Mouse (Mus musculus) intestine, embryonic 14.5 days (tissue): ENCODE data around the gene Kcnh1. TPM values are rescaled to one million over a fixed set of nuclear protein-coding genes. Genes with fewer than 3 reads are reported as not detected.
A peak's percentile ranks its signal among the peaks of the same experiment; 100 is the strongest.

Source experiments
- ATAC-seq: fragments of 200-750 bp; cut with Nextera tagmentation; replicated peaks from 2 replicates; pipeline ENCODE4 v1.8.0; 2017; ENCODE audit warnings: low read depth, moderate number of reproducible peaks, moderate TSS enrichment, moderate library complexity; ENCODE audit not compliant: low FRiP score, low TSS enrichment
- DNase-seq: peaks from one replicate; pipeline ENCODE4 v3.0.0-alpha.2; 2018; ENCODE audit warnings: low spot score
- H3K27ac ChIP-seq: fragments of 300-500 bp; sonication (generic); 2 replicates; pipeline ENCODE4 v1.5.1; 2014; ENCODE audit warnings: low read depth, mild to moderate bottlenecking, control low read depth
- H3K27me3 ChIP-seq: fragments of 300-500 bp; sonication (generic); replicated peaks from 2 replicates; pipeline ENCODE4 v1.6.1; 2014; ENCODE audit warnings: low read length, control low read depth; ENCODE audit not compliant: control insufficient read depth, insufficient read depth
- H3K36me3 ChIP-seq: fragments of 300-500 bp; sonication (generic); 2 replicates; pipeline ENCODE4 v1.6.1; 2014; ENCODE audit warnings: low read length, control low read depth; ENCODE audit not compliant: control insufficient read depth, insufficient read depth
- H3K4me1 ChIP-seq: fragments of 300-500 bp; sonication (generic); replicated peaks from 2 replicates; pipeline ENCODE4 v1.6.1; 2014; ENCODE audit warnings: low read length, control low read depth, mixed read lengths; ENCODE audit not compliant: control insufficient read depth, insufficient read depth
- H3K4me2 ChIP-seq: fragments of 300-500 bp; sonication (generic); 2 replicates; pipeline ENCODE4 v1.6.1; 2014; ENCODE audit warnings: low read length
- H3K4me3 ChIP-seq: fragments of 300-500 bp; sonication (generic); 2 replicates; pipeline ENCODE4 v1.5.1; 2014; ENCODE audit warnings: low read depth, low read length, control low read depth, mixed read lengths
- H3K9ac ChIP-seq: fragments of 300-500 bp; sonication (generic); 2 replicates; pipeline ENCODE4 v1.6.1; 2014; ENCODE audit warnings: mild to moderate bottlenecking, low read length
- H3K9me3 ChIP-seq: fragments of 300-500 bp; sonication (generic); 2 replicates; pipeline ENCODE4 v1.6.1; 2016; ENCODE audit warnings: low read length, control low read depth; ENCODE audit not compliant: control insufficient read depth
- WGBS: fragments of 180-500 bp; shearing (Covaris S2); extraction: QIAGEN DNeasy Blood & Tissue Kit; methylation state at CpG from one replicate; pipeline ENCODE4 v1.1.7; 2014; 5-methylcytosine and 5-hydroxymethylcytosine counted together
- polyA plus RNA-seq: library from polyadenylated mRNA; unstranded; fragments of >200 nt; fragmentation: Nextera tagmentation; extraction: Ambion mirVana; gene quantifications from 2 replicates; pipeline ENCODE4 v1.2.1, GENCODE M21; 2014

Kcnh1 gene
- polyA plus RNA-seq, 1 experiment from 2014 or later, result 0.85 TPM

DNA sequence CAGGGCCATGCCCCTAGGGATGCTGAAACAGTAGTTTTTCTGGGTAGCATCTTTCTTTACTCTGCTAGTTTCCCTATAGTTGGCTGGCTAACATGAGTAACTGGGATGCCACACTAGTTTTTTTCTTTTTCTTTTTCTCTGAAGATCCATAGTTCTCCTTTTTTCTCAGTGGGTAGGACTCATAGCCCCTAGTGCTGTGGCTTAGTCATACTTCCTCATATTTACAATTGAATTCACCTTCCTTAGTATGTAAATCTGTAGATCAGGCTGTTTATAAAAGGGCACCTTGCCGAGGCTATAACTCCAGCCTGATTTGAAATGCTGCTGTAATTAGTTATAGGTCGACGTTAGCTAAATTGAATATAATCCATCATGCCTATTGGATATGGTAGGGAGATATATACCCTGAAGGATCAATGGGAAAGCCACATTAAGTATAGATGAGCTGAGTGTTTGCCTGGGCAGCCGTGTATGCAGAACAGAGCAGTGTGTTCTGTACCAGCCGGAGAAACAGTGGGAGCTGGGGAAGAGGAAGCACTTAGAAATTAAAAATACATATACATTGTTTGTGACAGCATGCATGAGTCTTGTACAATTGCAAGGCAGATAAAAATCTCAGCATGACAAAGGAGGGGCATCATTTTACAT, 107.0 kb downstream of the Kcnh1 start:
- H3K36me3 ChIP-seq, result no peaks in the 10 kb centered on the region
- no peak overlapping the region for H3K4me2 ChIP-seq
- no peaks in the 10 kb centered on the region for H3K27me3 ChIP-seq
- WGBS, result 65% methylated on average over 5 of the region's 5 CpGs
- no peak overlapping the region for H3K4me3 ChIP-seq
- no peak for ATAC-seq
- H3K4me1 ChIP-seq, result peaks cover 6% of the 10 kb centered on the region; the same call in 1 of the 2 replicates
- H3K27ac ChIP-seq, result no peak overlapping the region
- DNase-seq, result no peak
- H3K9ac ChIP-seq, result no peak overlapping the region
- H3K9me3 ChIP-seq, result no peaks in the 10 kb centered on the region

GRCm38 (mm10) chr1:192300417-192300816, 109.8 kb downstream of the Kcnh1 start:
- Histone ChIP-seq H3K27ac (no peak overlapping the region), H3K4me2 (no peak overlapping the region), H3K9me3 (no peaks in the 10 kb centered on the region), H3K4me1 (peaks cover 6% of the 10 kb centered on the region; the same call in 1 of the 2 replicates), H3K9ac (no peak overlapping the region), H3K4me3 (no peak overlapping the region), H3K36me3 (no peaks in the 10 kb centered on the region), H3K27me3 (no peaks in the 10 kb centered on the region)
- 59% methylated on average over 7 of the region's 7 CpGs for WGBS
- no peak for ATAC-seq
- DNase-seq, result no peak

DNA sequence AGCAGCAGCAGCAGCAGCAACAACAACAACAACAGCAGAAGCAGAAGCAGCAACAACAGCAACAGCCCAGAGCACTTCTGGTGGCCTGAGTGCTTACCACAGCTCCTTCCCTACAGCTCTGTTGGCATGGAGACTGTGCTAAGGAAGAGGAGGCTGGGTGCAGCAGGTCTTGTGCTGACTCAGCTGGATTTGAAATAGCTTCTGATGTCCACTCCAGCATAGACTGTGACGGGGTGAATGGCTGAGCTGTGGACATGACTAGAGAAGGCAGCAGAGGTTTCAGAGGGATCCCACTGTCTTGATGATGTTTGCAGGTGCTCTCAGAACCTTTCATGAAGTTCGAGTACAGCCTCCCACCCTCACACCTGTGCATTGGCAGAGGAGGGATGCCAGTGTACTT, 113.0 kb downstream of the Kcnh1 start:
- no peaks in the 10 kb centered on the region for H3K9me3 ChIP-seq
- ATAC-seq (no peak), DNase-seq (no peak)
- H3K9ac ChIP-seq, result no peak overlapping the region
- H3K27me3 ChIP-seq, result no peaks in the 10 kb centered on the region
- H3K4me3 ChIP-seq, result no peak overlapping the region
- no peak overlapping the region for H3K27ac ChIP-seq
- H3K4me2 ChIP-seq, result no peak overlapping the region
- H3K36me3 ChIP-seq, result no peaks in the 10 kb centered on the region
- 78% methylated on average over 2 of the region's 2 CpGs for WGBS
- peaks cover 9% of the 10 kb centered on the region; the same call in 1 of the 2 replicates for H3K4me1 ChIP-seq

DNA sequence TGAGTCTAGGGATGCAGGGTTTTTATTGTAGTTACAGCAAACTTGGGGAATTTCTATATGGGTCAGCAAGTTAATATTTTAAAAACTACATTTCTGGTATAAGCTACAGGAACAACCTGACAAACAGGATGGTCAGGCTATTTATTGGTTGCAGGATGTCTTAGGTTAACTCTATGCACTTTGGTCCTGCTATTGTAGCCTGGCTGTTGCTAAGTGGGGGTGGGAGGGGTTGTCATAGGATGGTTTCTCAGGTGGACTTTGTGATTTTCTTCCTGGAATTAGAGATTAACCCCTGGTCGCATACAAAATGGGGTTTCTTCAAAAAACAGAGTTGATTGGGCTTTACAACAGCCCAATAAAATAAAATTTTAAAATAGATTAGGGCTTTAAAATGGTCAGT, 114.6 kb downstream of the Kcnh1 start:
- H3K36me3 ChIP-seq, result no peaks in the 10 kb centered on the region
- no peak overlapping the region for H3K27ac ChIP-seq
- no peak overlapping the region for H3K4me3 ChIP-seq
- H3K9me3 ChIP-seq, result no peaks in the 10 kb centered on the region
- H3K4me2 ChIP-seq, result no peak overlapping the region
- H3K9ac ChIP-seq, result no peak overlapping the region
- H3K27me3 ChIP-seq, result no peaks in the 10 kb centered on the region
- no peak for ATAC-seq
- no peak for DNase-seq
- 0 out of 2 replicates have a peak, but pooled peaks cover 3% of the 10 kb centered on the region for H3K4me1 ChIP-seq
- WGBS, result 76% methylated on average over 1 of the region's 1 CpGs

DNA sequence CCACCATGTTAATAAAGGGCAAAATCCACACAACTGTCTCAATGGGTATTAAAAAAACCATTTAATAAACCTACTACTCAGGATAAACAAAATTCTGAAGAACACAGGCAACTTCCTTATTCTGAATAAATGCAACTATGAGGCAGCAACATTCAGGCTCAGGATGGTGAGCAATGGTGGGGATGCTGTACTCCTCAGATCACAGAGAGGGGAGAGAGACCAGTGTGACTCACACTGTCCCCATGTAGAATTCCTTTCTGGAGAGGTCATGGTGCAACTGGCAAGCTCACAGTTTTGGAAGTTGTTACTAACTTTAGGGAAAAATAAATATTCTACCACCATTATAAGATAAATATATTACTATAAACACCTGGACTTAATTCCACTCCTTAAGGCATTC, 116.5 kb downstream of the Kcnh1 start:
- DNase-seq (no peak), ATAC-seq (no peak)
- H3K9ac ChIP-seq, result no peak overlapping the region
- H3K4me3 ChIP-seq, result no peak overlapping the region
- H3K27me3 ChIP-seq, result no peaks in the 10 kb centered on the region
- no peaks in the 10 kb centered on the region for H3K9me3 ChIP-seq
- no peak overlapping the region for H3K27ac ChIP-seq
- no peaks in the 10 kb centered on the region for H3K36me3 ChIP-seq
- peaks cover 5% of the 10 kb centered on the region; the same call in 1 of the 2 replicates for H3K4me1 ChIP-seq
- H3K4me2 ChIP-seq, result no peak overlapping the region

DNA sequence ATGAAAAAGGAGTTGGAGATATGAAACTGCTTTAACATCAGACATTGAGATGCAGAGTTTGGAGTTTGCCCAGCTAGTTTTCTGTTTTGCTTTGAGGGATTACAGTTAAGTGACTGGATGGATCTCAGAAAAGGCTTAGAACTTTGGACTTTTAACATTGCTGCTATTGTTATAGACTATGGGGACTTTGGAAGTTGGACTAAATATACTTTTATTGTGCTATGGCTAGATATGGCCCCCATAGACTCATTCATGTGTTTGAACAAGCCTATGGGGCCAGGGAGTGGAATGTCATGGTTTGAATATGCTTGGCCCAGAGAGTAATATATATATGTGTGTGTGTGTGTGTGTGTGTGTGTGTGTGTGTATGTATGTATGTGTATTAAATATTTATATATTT, 120.7 kb downstream of the Kcnh1 start:
- Histone ChIP-seq H3K4me3 (no peak overlapping the region), H3K9me3 (no peaks in the 10 kb centered on the region), H3K36me3 (no peaks in the 10 kb centered on the region), H3K4me1 (peaks cover 21% of the 10 kb centered on the region), H3K9ac (no peak overlapping the region), H3K4me2 (no peak overlapping the region), H3K27ac (no peak overlapping the region), H3K27me3 (no peaks in the 10 kb centered on the region)
- ATAC-seq (peak; percentile 57; the same call in 1 of the 2 replicates), DNase-seq (no peak)

- ATAC-seq, result 0 out of 2 replicates have a peak, but pooled peaks have one; percentile 18
- DNase-seq, result no peak
- Histone ChIP-seq H3K27ac (no peak overlapping the region), H3K9ac (no peak overlapping the region), H3K4me2 (no peak overlapping the region), H3K4me3 (no peak overlapping the region), H3K27me3 (no peaks in the 10 kb centered on the region), H3K4me1 (peaks cover 21% of the 10 kb centered on the region), H3K9me3 (no peaks in the 10 kb centered on the region), H3K36me3 (no peaks in the 10 kb centered on the region)
- WGBS, result 60% methylated on average over 6 of the region's 6 CpGs
Observed at GRCm38 (mm10) chr1:192311851-192312438, 121.4 kb downstream of the Kcnh1 start.

DNA sequence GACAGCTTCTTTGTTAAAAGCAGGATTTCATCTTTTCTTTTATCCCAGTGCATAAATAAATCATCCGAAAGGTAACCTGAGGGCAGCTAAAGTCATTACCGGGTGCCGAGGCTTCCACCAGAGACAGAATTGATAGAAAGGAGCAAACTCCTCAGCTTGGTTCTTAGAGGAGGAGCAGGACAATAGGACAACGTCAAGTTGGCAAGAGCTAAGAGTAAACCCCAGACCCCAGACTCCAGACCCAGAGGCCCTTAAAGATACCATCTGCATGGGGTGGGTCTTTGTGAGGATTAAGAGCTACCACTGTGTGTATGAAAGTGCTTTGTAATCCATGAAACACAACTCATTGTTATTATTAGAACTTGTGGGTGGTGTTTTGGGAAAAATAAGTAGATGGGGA, 121.9 kb downstream of the Kcnh1 start:
- DNase-seq (no peak), ATAC-seq (no peak)
- Histone ChIP-seq H3K4me3 (no peak overlapping the region), H3K9me3 (no peaks in the 10 kb centered on the region), H3K27me3 (no peaks in the 10 kb centered on the region), H3K4me1 (peaks cover 21% of the 10 kb centered on the region), H3K36me3 (no peaks in the 10 kb centered on the region), H3K9ac (no peak overlapping the region), H3K27ac (no peak overlapping the region), H3K4me2 (no peak overlapping the region)
- 41% methylated on average over 4 of the region's 4 CpGs for WGBS

GRCm38 (mm10) chr1:192312998-192313397, 122.4 kb downstream of the Kcnh1 start:
- no peaks in the 10 kb centered on the region for H3K9me3 ChIP-seq
- DNase-seq (no peak), ATAC-seq (no peak)
- peaks cover 19% of the 10 kb centered on the region for H3K4me1 ChIP-seq
- H3K27me3 ChIP-seq, result no peaks in the 10 kb centered on the region
- no peaks in the 10 kb centered on the region for H3K36me3 ChIP-seq
- no peak overlapping the region for H3K27ac ChIP-seq
- H3K4me3 ChIP-seq, result no peak overlapping the region
- no peak overlapping the region for H3K4me2 ChIP-seq
- no peak overlapping the region for H3K9ac ChIP-seq
- 80% methylated on average over 4 of the region's 4 CpGs for WGBS
